Mouse (Mus musculus): ENCODE measurements around the gene Oxa1l. TPM values are rescaled to one million over a fixed set of nuclear protein-coding genes. Genes with fewer than 3 reads are reported as not detected.

The Oxa1l gene
- polyA plus RNA-seq, 1 experiment, result 71.1 TPM

GRCm38 (mm10) chr14:54398528-54398916, 37.9 kb downstream of the Oxa1l start:
- Histone ChIP-seq H3K27ac (ENCODE audit: insufficient read depth, low read length) (no peak overlapping the region), H3K4me3 (ENCODE audit: insufficient read depth, low read length) (no peak overlapping the region), H3K4me1 (ENCODE audit: control insufficient read depth, insufficient read depth, low read length) (no peaks in the 10 kb centered on the region)
- no peak for TF ChIP-seq POLR2A (IDR thresholded peaks at IDR 0.05; ENCODE audit: extremely low read depth, insufficient read depth, low read length)
- no peak for TF ChIP-seq CTCF (IDR thresholded peaks at IDR 0.05; ENCODE audit: extremely low read depth, insufficient read depth, low read length)

- Histone ChIP-seq H3K4me3 (ENCODE audit: insufficient read depth, low read length) (no peak overlapping the region), H3K27ac (ENCODE audit: insufficient read depth, low read length) (no peak overlapping the region), H3K4me1 (ENCODE audit: control insufficient read depth, insufficient read depth, low read length) (no peaks in the 10 kb centered on the region)
- no peak for TF ChIP-seq POLR2A (IDR thresholded peaks at IDR 0.05; ENCODE audit: extremely low read depth, insufficient read depth, low read length)
- no peak for TF ChIP-seq CTCF (IDR thresholded peaks at IDR 0.05; ENCODE audit: extremely low read depth, insufficient read depth, low read length)
These were observed 38.3 kb downstream of the Oxa1l start for GRCm38 (mm10) chr14:54398921-54399382.

GRCm38 (mm10) chr14:54401723-54402122, 41.1 kb downstream of the Oxa1l start:
- H3K4me3 ChIP-seq (ENCODE audit: insufficient read depth, low read length), result no peak overlapping the region
- no peak overlapping the region for H3K27ac ChIP-seq (ENCODE audit: insufficient read depth, low read length)
- TF ChIP-seq CTCF (IDR thresholded peaks at IDR 0.05; ENCODE audit: extremely low read depth, insufficient read depth, low read length) (no peak), POLR2A (IDR thresholded peaks at IDR 0.05; ENCODE audit: extremely low read depth, insufficient read depth, low read length) (no peak)
- H3K4me1 ChIP-seq (ENCODE audit: control insufficient read depth, insufficient read depth, low read length), result no peaks in the 10 kb centered on the region

- no peaks in the 10 kb centered on the region for H3K4me1 ChIP-seq (ENCODE audit: control insufficient read depth, insufficient read depth, low read length)
- TF ChIP-seq POLR2A (IDR thresholded peaks at IDR 0.05; ENCODE audit: extremely low read depth, insufficient read depth, low read length) (no peak), CTCF (IDR thresholded peaks at IDR 0.05; ENCODE audit: extremely low read depth, insufficient read depth, low read length) (no peak)
These were observed 47.9 kb downstream of the Oxa1l start for GRCm38 (mm10) chr14:54408336-54409056.

GRCm38 (mm10) chr14:54409057-54409645, 48.5 kb downstream of the Oxa1l start:
- no peak overlapping the region for H3K27ac ChIP-seq (ENCODE audit: insufficient read depth, low read length)
- TF ChIP-seq CTCF (IDR thresholded peaks at IDR 0.05; ENCODE audit: extremely low read depth, insufficient read depth, low read length), result no peak
- TF ChIP-seq POLR2A (IDR thresholded peaks at IDR 0.05; ENCODE audit: extremely low read depth, insufficient read depth, low read length), result no peak
- no peak overlapping the region for H3K4me3 ChIP-seq (ENCODE audit: insufficient read depth, low read length)
- no peaks in the 10 kb centered on the region for H3K4me1 ChIP-seq (ENCODE audit: control insufficient read depth, insufficient read depth, low read length)

More at GRCm38 (mm10) chr14:54408336-54409056, 47.9 kb downstream of the Oxa1l start:
- H3K27ac ChIP-seq (ENCODE audit: insufficient read depth, low read length), result no peak overlapping the region
- H3K4me3 ChIP-seq (ENCODE audit: insufficient read depth, low read length), result no peak overlapping the region

- Histone ChIP-seq H3K4me1 (ENCODE audit: control insufficient read depth, insufficient read depth, low read length) (no peaks in the 10 kb centered on the region), H3K27ac (ENCODE audit: insufficient read depth, low read length) (no peak overlapping the region), H3K4me3 (ENCODE audit: insufficient read depth, low read length) (no peak overlapping the region)
- TF ChIP-seq CTCF (IDR thresholded peaks at IDR 0.05; ENCODE audit: extremely low read depth, insufficient read depth, low read length), result no peak
- TF ChIP-seq POLR2A (IDR thresholded peaks at IDR 0.05; ENCODE audit: extremely low read depth, insufficient read depth, low read length), result no peak
These were observed 49.6 kb downstream of the Oxa1l start for GRCm38 (mm10) chr14:54409980-54410810.

GRCm38 (mm10) chr14:54412000-54412576, 51.5 kb downstream of the Oxa1l start:
- no peak overlapping the region for H3K4me3 ChIP-seq (ENCODE audit: insufficient read depth, low read length)
- no peak overlapping the region for H3K27ac ChIP-seq (ENCODE audit: insufficient read depth, low read length)
- no peaks in the 10 kb centered on the region for H3K4me1 ChIP-seq (ENCODE audit: control insufficient read depth, insufficient read depth, low read length)
- no peak for TF ChIP-seq POLR2A (IDR thresholded peaks at IDR 0.05; ENCODE audit: extremely low read depth, insufficient read depth, low read length)
- TF ChIP-seq CTCF (IDR thresholded peaks at IDR 0.05; ENCODE audit: extremely low read depth, insufficient read depth, low read length), result no peak

- no peak overlapping the region for H3K27ac ChIP-seq (ENCODE audit: insufficient read depth, low read length)
- no peaks in the 10 kb centered on the region for H3K4me1 ChIP-seq (ENCODE audit: control insufficient read depth, insufficient read depth, low read length)
- no peak overlapping the region for H3K4me3 ChIP-seq (ENCODE audit: insufficient read depth, low read length)
- TF ChIP-seq CTCF (IDR thresholded peaks at IDR 0.05; ENCODE audit: extremely low read depth, insufficient read depth, low read length) (peak; percentile 88), POLR2A (IDR thresholded peaks at IDR 0.05; ENCODE audit: extremely low read depth, insufficient read depth, low read length) (no peak)
These were observed 52.1 kb downstream of the Oxa1l start for GRCm38 (mm10) chr14:54412629-54413170.

Data from cortical plate, adult 2 months (tissue).